Mouse (Mus musculus) stomach, postnatal 0 days (tissue): Measurements from ENCODE around the gene Gabrr3. TPM values are rescaled to one million over a fixed set of nuclear protein-coding genes. Genes with fewer than 3 reads are reported as not detected.

Source experiments
- ATAC-seq: fragments of 200-750 bp; cut with Nextera tagmentation; 2 replicates; pipeline ENCODE4 v1.8.0; 2017; ENCODE audit not compliant: low FRiP score, low TSS enrichment
- DNase-seq: peaks from one replicate; pipeline ENCODE4 v3.0.0-alpha.2; 2016; ENCODE audit warnings: low spot score
- H3K27ac ChIP-seq: fragments of 300-500 bp; sonication (generic); replicated peaks from 2 replicates; pipeline ENCODE4 v1.5.1; 2014; ENCODE audit warnings: mild to moderate bottlenecking, control low read depth
- H3K27me3 ChIP-seq: fragments of 300-500 bp; sonication (generic); 2 replicates; pipeline ENCODE4 v1.6.1; 2014; ENCODE audit warnings: low read length; ENCODE audit not compliant: control insufficient read depth, insufficient read depth
- H3K36me3 ChIP-seq: fragments of 300-500 bp; sonication (generic); 2 replicates; pipeline ENCODE4 v1.6.1; 2014; ENCODE audit warnings: low read length, mixed read lengths; ENCODE audit not compliant: control insufficient read depth, insufficient read depth
- H3K4me1 ChIP-seq: fragments of 300-500 bp; sonication (generic); replicated peaks from 2 replicates; pipeline ENCODE4 v1.6.1; 2014; ENCODE audit warnings: antibody characterized with exemption; ENCODE audit not compliant: control insufficient read depth, insufficient read depth
- H3K4me2 ChIP-seq: fragments of 300-500 bp; sonication (generic); replicated peaks from 2 replicates; pipeline ENCODE4 v1.6.1; 2014; ENCODE audit warnings: low read depth, mild to moderate bottlenecking, control low read depth, moderate library complexity
- H3K4me3 ChIP-seq: fragments of 300-500 bp; sonication (generic); 2 replicates; pipeline ENCODE4 v1.5.1; 2014; ENCODE audit warnings: low read depth, low read length, control low read depth
- H3K9ac ChIP-seq: fragments of 300-500 bp; sonication (generic); 2 replicates; pipeline ENCODE4 v1.6.1; 2014; ENCODE audit warnings: mild to moderate bottlenecking, low read length, control low read depth, mixed read lengths
- H3K9me3 ChIP-seq: fragments of 300-500 bp; sonication (generic); 2 replicates; pipeline ENCODE4 v1.6.1; 2016; ENCODE audit warnings: low read length; ENCODE audit not compliant: control insufficient read depth
- CTCF ChIP-seq: IDR thresholded peaks from 2 replicates; pipeline ENCODE4 v1.5.1; 2016; ENCODE audit warnings: antibody characterized with exemption, low read depth, mild to moderate bottlenecking, moderate library complexity
- EP300 ChIP-seq: optimal IDR thresholded peaks from 2 replicates; pipeline ENCODE3; 2016; ENCODE audit warnings: antibody characterized with exemption
- WGBS: fragments of 180-500 bp; shearing (Covaris S2); extraction: QIAGEN DNeasy Blood & Tissue Kit; methylation state at CpG from one replicate; pipeline ENCODE4 v1.1.7; 2014; 5-methylcytosine and 5-hydroxymethylcytosine counted together
- polyA plus RNA-seq: library from polyadenylated mRNA; unstranded; fragments of >200 nt; fragmentation: Nextera tagmentation; extraction: Ambion mirVana; gene quantifications from 2 replicates; pipeline ENCODE4 v1.2.1, GENCODE M21; 2015

Gene Gabrr3
- polyA plus RNA-seq, 1 experiment from 2014 or later: not detected

DNA sequence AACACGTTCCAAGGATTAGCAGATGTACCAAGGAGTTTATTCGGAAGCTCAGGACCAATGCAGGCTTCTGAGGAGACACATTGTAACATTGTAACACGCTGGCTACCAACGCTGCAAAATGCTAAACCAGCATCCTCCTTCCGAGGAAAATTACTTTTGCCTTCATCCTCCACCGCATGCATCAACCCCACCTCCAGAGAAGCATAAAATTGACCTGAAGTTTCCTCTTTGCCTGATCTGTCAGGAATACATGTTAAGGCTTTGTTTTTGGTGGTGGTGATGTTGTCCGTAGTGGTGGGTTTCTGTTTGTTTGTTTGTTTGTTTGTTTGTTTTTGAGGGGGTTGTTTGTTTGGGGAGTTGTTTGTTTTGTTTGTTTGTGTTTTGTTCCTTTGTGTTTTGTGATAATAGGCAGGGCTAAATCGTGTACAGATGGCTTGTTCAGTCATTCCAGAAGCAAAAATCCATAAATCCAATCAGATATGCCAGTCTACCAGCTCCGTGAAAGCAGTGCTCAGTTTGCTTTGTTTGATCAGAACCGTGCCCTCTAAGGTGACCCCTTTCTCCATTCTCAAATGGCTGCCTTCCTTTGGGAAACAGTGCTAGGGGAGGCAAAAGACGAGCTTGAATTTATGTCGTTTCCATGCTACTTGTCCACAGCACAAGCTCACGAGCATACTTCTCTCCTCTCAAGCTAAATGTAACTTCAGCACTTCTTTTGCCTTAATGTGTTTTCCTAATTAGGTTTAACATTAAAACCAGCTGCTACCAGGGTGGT, 14.6 kb downstream of the Gabrr3 start:
- Histone ChIP-seq H3K4me3 (no peak overlapping the region), H3K27me3 (no peaks in the 10 kb centered on the region), H3K9me3 (no peaks in the 10 kb centered on the region), H3K4me2 (no peak overlapping the region), H3K36me3 (no peaks in the 10 kb centered on the region), H3K9ac (no peak overlapping the region), H3K4me1 (no peaks in the 10 kb centered on the region), H3K27ac (no peak overlapping the region)
- no peak for TF ChIP-seq EP300
- no peak for TF ChIP-seq CTCF
- no peak for DNase-seq
- no peak for ATAC-seq
- WGBS: 51% methylated on average over 13 of the region's 13 CpGs

DNA sequence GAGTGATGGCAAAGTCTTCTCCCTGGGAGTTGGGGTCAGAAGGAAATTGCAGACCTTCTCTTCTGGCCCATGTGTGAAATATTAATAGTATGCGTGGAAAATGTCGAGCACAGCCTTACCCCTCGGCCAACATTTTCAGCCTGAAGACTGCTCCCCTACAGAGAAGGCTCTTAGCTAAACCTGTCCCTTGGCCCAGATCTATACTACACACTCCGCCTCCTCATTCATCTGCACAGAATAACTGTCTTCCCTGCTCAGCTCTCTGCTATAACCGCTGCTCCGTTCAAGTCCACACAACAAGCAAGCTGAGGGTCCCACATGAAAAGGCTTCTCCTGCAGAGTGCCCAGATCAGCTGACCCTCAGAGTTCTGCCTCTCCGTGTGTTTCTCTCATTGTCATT, 20.8 kb downstream of the Gabrr3 start:
- H3K4me2 ChIP-seq: no peak overlapping the region
- TF ChIP-seq EP300 (no peak), CTCF (no peak)
- no peak for DNase-seq
- WGBS: 67% methylated on average over 7 of the region's 7 CpGs
- H3K4me3 ChIP-seq: no peak overlapping the region
- no peaks in the 10 kb centered on the region for H3K4me1 ChIP-seq
- no peak for ATAC-seq
- H3K9me3 ChIP-seq: no peaks in the 10 kb centered on the region
- H3K27me3 ChIP-seq: no peaks in the 10 kb centered on the region
- H3K9ac ChIP-seq: no peak overlapping the region
- H3K36me3 ChIP-seq: no peaks in the 10 kb centered on the region
- no peak overlapping the region for H3K27ac ChIP-seq

DNA sequence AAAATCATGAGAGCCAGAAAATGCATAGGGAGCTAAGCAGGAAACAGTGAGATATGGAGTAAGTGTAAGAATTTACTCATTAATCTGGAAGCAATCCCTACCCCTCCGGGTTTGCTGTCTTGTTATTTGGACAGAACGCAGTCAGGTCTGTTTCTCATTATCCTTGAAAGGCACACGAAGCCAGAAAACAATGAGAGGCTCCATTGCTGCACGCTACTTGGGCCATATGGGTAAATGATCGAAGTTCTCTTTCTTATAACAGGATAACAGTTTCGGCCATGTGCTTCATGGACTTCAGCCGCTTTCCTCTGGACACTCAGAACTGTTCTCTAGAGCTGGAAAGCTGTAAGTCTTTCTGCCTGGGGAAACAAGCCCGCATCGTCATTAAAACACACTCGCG, 26.0 kb downstream of the Gabrr3 start:
- Histone ChIP-seq H3K36me3 (no peaks in the 10 kb centered on the region), H3K9me3 (no peaks in the 10 kb centered on the region), H3K27me3 (no peaks in the 10 kb centered on the region), H3K4me2 (no peak overlapping the region), H3K27ac (no peak overlapping the region), H3K4me3 (no peak overlapping the region), H3K4me1 (no peaks in the 10 kb centered on the region), H3K9ac (no peak overlapping the region)
- no peak for DNase-seq
- 71% methylated on average over 11 of the region's 11 CpGs for WGBS
- no peak for ATAC-seq
- TF ChIP-seq EP300 (no peak), CTCF (no peak)

DNA sequence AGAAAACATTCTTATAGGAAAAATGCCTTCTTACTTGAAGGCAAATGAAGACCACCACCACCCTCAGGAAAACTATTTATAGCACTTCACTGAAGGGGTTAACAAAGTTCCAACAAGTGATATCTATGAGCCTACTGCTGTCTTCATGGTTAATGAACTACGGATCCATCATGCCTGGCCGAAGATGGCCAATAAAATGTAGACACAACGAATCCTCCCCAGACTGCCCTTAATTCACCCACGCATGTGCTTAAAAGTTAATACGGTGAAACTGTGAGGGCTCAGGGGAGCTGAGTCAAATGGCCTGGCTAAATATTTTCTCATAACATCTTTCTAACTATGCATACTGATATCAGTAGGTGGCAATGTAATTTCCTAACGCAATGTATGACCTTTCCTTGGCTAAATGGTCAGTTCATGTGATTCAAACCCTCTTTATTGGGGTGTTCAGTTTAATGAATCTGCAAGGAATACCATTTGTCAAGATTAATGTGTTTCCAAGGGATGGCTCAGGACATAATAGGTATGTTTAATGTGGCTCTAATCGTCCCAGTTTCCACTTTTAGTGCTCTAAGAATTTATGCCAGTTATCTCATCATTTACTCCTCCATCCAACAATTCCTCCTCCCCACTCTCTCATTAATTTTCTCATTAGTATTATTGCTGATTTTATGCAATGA, 37.9 kb downstream of the Gabrr3 start:
- DNase-seq: no peak
- H3K4me3 ChIP-seq: no peak overlapping the region
- H3K27ac ChIP-seq: no peak overlapping the region
- no peak overlapping the region for H3K9ac ChIP-seq
- no peaks in the 10 kb centered on the region for H3K27me3 ChIP-seq
- no peak overlapping the region for H3K4me2 ChIP-seq
- no peaks in the 10 kb centered on the region for H3K36me3 ChIP-seq
- ATAC-seq: no peak
- no peaks in the 10 kb centered on the region for H3K9me3 ChIP-seq
- TF ChIP-seq EP300 (no peak), CTCF (no peak)
- 83% methylated on average over 7 of the region's 7 CpGs for WGBS
- H3K4me1 ChIP-seq: no peaks in the 10 kb centered on the region

DNA sequence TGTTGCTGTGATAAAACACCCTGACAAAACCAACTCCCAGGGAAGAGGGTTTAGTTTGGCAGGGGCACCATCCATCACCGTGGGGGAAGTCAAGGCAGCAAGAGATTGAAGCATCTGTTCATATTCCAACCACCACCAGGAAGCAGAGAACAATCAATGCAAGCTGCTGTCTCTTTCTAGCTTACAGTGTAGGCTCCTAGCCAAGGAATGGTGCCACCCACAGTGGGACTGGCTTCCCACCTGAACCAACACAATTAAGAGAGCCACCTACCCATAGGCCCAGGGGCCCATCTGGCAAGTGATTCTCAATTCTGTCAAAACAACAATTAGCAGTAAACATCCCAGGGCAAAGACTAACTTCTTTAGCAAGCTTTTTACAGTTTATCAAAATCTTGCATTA, 41.0 kb downstream of the Gabrr3 start:
- Histone ChIP-seq H3K27ac (no peak overlapping the region), H3K27me3 (no peaks in the 10 kb centered on the region), H3K4me1 (no peaks in the 10 kb centered on the region), H3K36me3 (no peaks in the 10 kb centered on the region), H3K9me3 (no peaks in the 10 kb centered on the region), H3K4me2 (no peak overlapping the region), H3K9ac (no peak overlapping the region), H3K4me3 (no peak overlapping the region)
- 78% methylated on average over 1 of the region's 1 CpGs for WGBS
- no peak for TF ChIP-seq EP300
- no peak for TF ChIP-seq CTCF
- no peak for ATAC-seq
- DNase-seq: no peak

DNA sequence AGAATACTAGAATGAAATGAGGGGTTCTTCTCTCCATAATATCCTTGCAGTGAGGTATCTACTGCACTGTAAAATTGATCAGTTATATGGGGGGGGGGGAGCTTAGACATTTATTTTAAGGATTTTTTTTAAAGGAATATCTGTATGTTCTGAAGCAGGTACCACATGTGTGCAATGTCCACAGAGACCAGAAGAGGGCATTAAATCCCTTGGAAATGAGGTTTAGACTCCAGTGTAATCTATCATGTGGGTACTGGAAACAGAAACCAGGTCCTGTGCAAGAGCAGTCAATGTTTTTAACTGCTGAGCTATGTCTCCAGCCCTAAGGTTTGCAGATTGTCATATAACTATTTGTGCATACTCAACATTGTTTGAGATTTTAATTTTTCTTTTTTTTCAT, 42.0 kb downstream of the Gabrr3 start:
- H3K9ac ChIP-seq: no peak overlapping the region
- H3K4me1 ChIP-seq: no peaks in the 10 kb centered on the region
- no peak overlapping the region for H3K4me2 ChIP-seq
- TF ChIP-seq CTCF (peak; percentile 28; the same call in 1 of the 2 replicates), EP300 (no peak)
- H3K4me3 ChIP-seq: no peak overlapping the region
- H3K27me3 ChIP-seq: no peaks in the 10 kb centered on the region
- ATAC-seq: no peak
- no peak for DNase-seq
- H3K36me3 ChIP-seq: no peaks in the 10 kb centered on the region
- no peaks in the 10 kb centered on the region for H3K9me3 ChIP-seq
- H3K27ac ChIP-seq: no peak overlapping the region
